Mouse (Mus musculus) E14TG2a.4 (cell line): ENCODE data around the gene Zfyve28.

Experiments
- CTCF ChIP-seq: conservative IDR thresholded peaks from 2 replicates; pipeline ENCODE4 v1.5.1; 2014; ENCODE audit warnings: low read length
- NANOG ChIP-seq: IDR thresholded peaks from 2 replicates; pipeline ENCODE4 v1.6.1; 2014; ENCODE audit warnings: borderline replicate concordance, low read length, mixed read lengths
- POU5F1 ChIP-seq: IDR thresholded peaks from 2 replicates; pipeline ENCODE4 v1.6.1; 2014; ENCODE audit warnings: low read length, borderline replicate concordance

- no peak for TF ChIP-seq CTCF
- no peak for TF ChIP-seq NANOG
- no peak for TF ChIP-seq POU5F1
Observed at GRCm38 (mm10) chr5:34218672-34219071, 69.6 kb downstream of the Zfyve28 start.
